9 mouse cellular contexts compared by ENCODE assay signal in the genomic region with DNA sequence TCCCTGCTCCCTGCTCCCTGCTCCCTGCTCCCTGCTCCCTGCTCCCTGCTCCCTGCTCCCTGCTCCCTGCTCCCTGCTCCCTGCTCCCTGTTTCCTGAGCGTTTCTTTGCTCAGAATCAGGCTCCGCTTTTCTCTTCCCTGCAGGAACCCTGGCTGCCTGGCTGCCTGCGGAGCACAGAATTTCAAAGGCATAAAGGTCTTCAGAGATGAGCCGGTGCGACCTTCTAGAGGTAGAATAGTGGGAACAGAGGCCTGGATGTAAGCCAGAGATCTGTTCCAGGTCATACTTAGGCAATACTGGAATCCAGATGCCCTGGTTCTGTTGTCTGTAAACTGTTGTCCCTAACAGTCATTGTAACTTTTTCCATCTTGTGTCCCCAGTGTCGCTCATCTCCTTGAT. TPM values are rescaled to one million over a fixed set of nuclear protein-coding genes. Genes with fewer than 3 reads are reported as not detected.
A peak's percentile ranks its signal among the peaks of the same experiment; 100 is the strongest.
DNase-seq lines count a peak whose midpoint lies in the region; ATAC-seq lines count a peak whose summit lies in the region.
"Had no signal": no experiment of that assay in that cellular context is flagged by ENCODE, and none has a peak within 500 bp of the region (broad histone marks: within the 10 kb centered on the region; RNA-seq: fewer than 3 reads in every experiment).

No protein-coding gene starts in this region.

- no peaks in the 10 kb centered on the region; the same call in 1 of the 2 replicates for H3K27me3 ChIP-seq in heart, embryonic 13.5 days (replicated peaks)
- H3K27me3 ChIP-seq in lung, embryonic 15.5 days, result no peaks in the 10 kb centered on the region
- no peaks in the 10 kb centered on the region for H3K27me3 ChIP-seq in hindbrain, embryonic 14.5 days (ENCODE audit: control insufficient read depth, insufficient read depth, low read length)
- no peaks in the 10 kb centered on the region for H3K27me3 ChIP-seq in stomach, embryonic 16.5 days (ENCODE audit: control insufficient read depth, insufficient read depth, low read length)

- no peak overlapping the region for H3K4me2 ChIP-seq in heart, embryonic 13.5 days
- H3K4me2 ChIP-seq in lung, embryonic 15.5 days, result 0 out of 2 replicates have a peak overlapping the region, but pooled peaks have one; percentile 16
- H3K4me2 ChIP-seq in hindbrain, embryonic 14.5 days (replicated peaks), result no peak overlapping the region
- no peak overlapping the region for H3K4me2 ChIP-seq in stomach, embryonic 16.5 days (ENCODE audit: low read depth, low read length)

- DNase-seq in heart, postnatal 4 days, result no peak
- no peak for DNase-seq in lung, postnatal 25 days (ENCODE audit: low spot score)
- no peak for DNase-seq in hindbrain, embryonic 14.5 days (ENCODE audit: low spot score)
- no peak for DNase-seq in urinary bladder, postnatal 25 days (ENCODE audit: low spot score)

- H3K27ac ChIP-seq in heart, embryonic 13.5 days (replicated peaks), result peak overlapping the region; percentile 55
- H3K27ac ChIP-seq in lung, embryonic 15.5 days, result peak overlapping the region; percentile 84
- H3K27ac ChIP-seq in hindbrain, embryonic 14.5 days, result 0 out of 2 replicates have a peak overlapping the region, but pooled peaks have one; percentile 12
- H3K27ac ChIP-seq in stomach, embryonic 16.5 days (ENCODE audit: low read length), result peak overlapping the region; percentile 83
- H3K27ac ChIP-seq: liver, embryonic 14.5 days had no signal

- no peak overlapping the region for H3K4me3 ChIP-seq in heart, embryonic 13.5 days
- H3K4me3 ChIP-seq in lung, embryonic 15.5 days, result no peak overlapping the region
- H3K4me3 ChIP-seq in hindbrain, embryonic 14.5 days (replicated peaks; ENCODE audit: low read length), result no peak overlapping the region
- no peak overlapping the region for H3K4me3 ChIP-seq in stomach, embryonic 16.5 days (replicated peaks; ENCODE audit: low read length)

- H3K4me1 ChIP-seq in heart, embryonic 13.5 days, result peaks cover 51% of the 10 kb centered on the region
- peaks cover 46% of the 10 kb centered on the region for H3K4me1 ChIP-seq in lung, embryonic 15.5 days
- peaks cover 15% of the 10 kb centered on the region; the same call in 1 of the 2 replicates for H3K4me1 ChIP-seq in hindbrain, embryonic 14.5 days (replicated peaks; ENCODE audit: control insufficient read depth, insufficient read depth, low read length)
- H3K4me1 ChIP-seq in stomach, embryonic 16.5 days (ENCODE audit: control insufficient read depth, insufficient read depth, low read length), result peaks cover 25% of the 10 kb centered on the region

- no peaks in the 10 kb centered on the region for H3K9me3 ChIP-seq in heart, embryonic 13.5 days
- H3K9me3 ChIP-seq in lung, embryonic 15.5 days, result no peaks in the 10 kb centered on the region
- no peaks in the 10 kb centered on the region for H3K9me3 ChIP-seq in hindbrain, embryonic 14.5 days (ENCODE audit: control insufficient read depth, low read length)
- no peaks in the 10 kb centered on the region for H3K9me3 ChIP-seq in stomach, embryonic 16.5 days (replicated peaks; ENCODE audit: control insufficient read depth, low read length)

- WGBS in heart, embryonic 13.5 days, result 30% methylated on average over 6 of the region's 6 CpGs
- WGBS in lung, embryonic 15.5 days, result 27% methylated on average over 6 of the region's 6 CpGs
- WGBS in hindbrain, embryonic 14.5 days, result 34% methylated on average over 6 of the region's 6 CpGs
- WGBS in stomach, embryonic 16.5 days, result 38% methylated on average over 6 of the region's 6 CpGs

- peak overlapping the region; percentile 30; the same call in 1 of the 2 replicates for H3K9ac ChIP-seq in heart, embryonic 13.5 days
- H3K9ac ChIP-seq in lung, embryonic 15.5 days, result no peak overlapping the region
- H3K9ac ChIP-seq in hindbrain, embryonic 14.5 days, result no peak overlapping the region
- 0 out of 2 replicates have a peak overlapping the region, but pooled peaks have one; percentile 10 for H3K9ac ChIP-seq in stomach, embryonic 16.5 days (ENCODE audit: low read length)
- H3K9ac ChIP-seq: liver, embryonic 14.5 days had no signal

- no peak for ATAC-seq in heart, embryonic 13.5 days (ENCODE audit: extremely low read depth, insufficient number of reproducible peaks, low FRiP score, low TSS enrichment)
- ATAC-seq in lung, embryonic 15.5 days (ENCODE audit: borderline replicate concordance, extremely low read depth, low FRiP score, low TSS enrichment), result no peak
- ATAC-seq in hindbrain, embryonic 14.5 days (ENCODE audit: low FRiP score), result no peak
- no peak for ATAC-seq in stomach, embryonic 16.5 days (ENCODE audit: insufficient read depth, low FRiP score)

- no peaks in the 10 kb centered on the region for H3K36me3 ChIP-seq in heart, embryonic 13.5 days
- H3K36me3 ChIP-seq in lung, embryonic 15.5 days, result no peaks in the 10 kb centered on the region
- no peaks in the 10 kb centered on the region for H3K36me3 ChIP-seq in hindbrain, embryonic 14.5 days (replicated peaks; ENCODE audit: control insufficient read depth, insufficient read depth)
- no peaks in the 10 kb centered on the region for H3K36me3 ChIP-seq in stomach, embryonic 16.5 days (ENCODE audit: control insufficient read depth, insufficient read depth, low read length)

RNA-seq across cellular contexts. Expression of gene Lrrc32, which starts 35.3 kb away (rescaled TPM):
- polyA plus RNA-seq in heart, embryonic 13.5 days (2015; fragmentation: Nextera tagmentation; extraction: Ambion mirVana), result 4.9 and 6.0 TPM in 2 replicates
- 10 to 100 TPM; 17.3 to 18.6 TPM for total RNA-seq in heart, postnatal 4 days (2021)
- polyA plus RNA-seq in lung, embryonic 15.5 days (2015; fragmentation: Nextera tagmentation; extraction: Ambion mirVana), result 4.8 and 5.5 TPM in 2 replicates
- polyA plus RNA-seq in hindbrain, embryonic 14.5 days (2014; fragmentation: Nextera tagmentation; extraction: Ambion mirVana), result 5.1 and 7.2 TPM in 2 replicates
- polyA plus RNA-seq in stomach, embryonic 16.5 days (2015; fragmentation: Nextera tagmentation; extraction: Ambion mirVana), result 9.5 and 13.9 TPM in 2 replicates
- total RNA-seq: monocyte, adult 5-6 weeks had no signal

Comparison
In these comparisons a context has a peak if more than half of its experiments do, and no peak if none do; other contexts are left out.
1. H3K27ac ChIP-seq: peak in every context shown above with its lines; median percentile 84 in lung, embryonic 15.5 days; 83 in stomach, embryonic 16.5 days; 55 in heart, embryonic 13.5 days; 12 in hindbrain, embryonic 14.5 days.
2. H3K9ac ChIP-seq: peak in heart, embryonic 13.5 days (single experiment) and stomach, embryonic 16.5 days (single experiment); none in lung, embryonic 15.5 days (single experiment) and hindbrain, embryonic 14.5 days (single experiment).